In genomic region chr4:31849763-31850162, GRCm38 (mm10) we compare ENCODE assay signal across 17 mouse cellular contexts.
"Had no signal": no experiment of that assay in that cellular context is flagged by ENCODE, and none has a peak within 500 bp of the region (broad histone marks: within the 10 kb centered on the region; RNA-seq: fewer than 3 reads in every experiment).

No protein-coding gene starts in this region.

- DNase-seq: retina, postnatal 1 day; right cerebral cortex, adult 18-20 months; right cerebral cortex, postnatal 14 days; right cerebral cortex, postnatal 25 days; right cerebral cortex, postnatal 4 days; spleen, adult 18-20 months; thymus, adult 18-20 months; thymus, adult 2 months; thymus, postnatal 14 days; thymus, postnatal 25 days; thymus, postnatal 36 days; thymus, postnatal 4 days had no signal

- H3K4me1 ChIP-seq: neural tube, embryonic 12.5 days; neural tube, embryonic 13.5 days; neural tube, embryonic 15.5 days; stomach, embryonic 15.5 days had no signal

- H3K36me3 ChIP-seq: neural tube, embryonic 12.5 days; neural tube, embryonic 13.5 days; neural tube, embryonic 15.5 days; stomach, embryonic 15.5 days had no signal

- H3K9me3 ChIP-seq: neural tube, embryonic 12.5 days; neural tube, embryonic 15.5 days; stomach, embryonic 15.5 days had no signal

- H3K4me2 ChIP-seq: neural tube, embryonic 12.5 days; neural tube, embryonic 13.5 days; neural tube, embryonic 15.5 days; stomach, embryonic 15.5 days had no signal

- H3K27ac ChIP-seq: neural tube, embryonic 12.5 days; neural tube, embryonic 13.5 days; neural tube, embryonic 15.5 days; stomach, embryonic 15.5 days; stomach, postnatal 0 days had no signal

- H3K9ac ChIP-seq: neural tube, embryonic 12.5 days; neural tube, embryonic 13.5 days; neural tube, embryonic 15.5 days; stomach, embryonic 15.5 days had no signal

- H3K27me3 ChIP-seq: neural tube, embryonic 12.5 days; neural tube, embryonic 13.5 days; neural tube, embryonic 15.5 days; stomach, embryonic 15.5 days had no signal

- H3K4me3 ChIP-seq: neural tube, embryonic 12.5 days; neural tube, embryonic 13.5 days; neural tube, embryonic 15.5 days; stomach, embryonic 15.5 days had no signal
